Mouse (Mus musculus): ENCODE measurements around the gene Tmem204. TPM values are rescaled to one million over a fixed set of nuclear protein-coding genes. Genes with fewer than 3 reads are reported as not detected.

Gene Tmem204
- polyA plus RNA-seq, 1 experiment from 2014 or later = 11.7 TPM

Other genes starting within 250 kb of the Tmem204 start
- gene Hagh, start 243.4 kb downstream of the Tmem204 start, polyA plus RNA-seq (2014; fragmentation: Nextera tagmentation; extraction: Ambion mirVana) = 23.2 and 24.1 TPM in 2 replicates
- gene Fahd1, start 233.2 kb downstream of the Tmem204 start, polyA plus RNA-seq (2014; fragmentation: Nextera tagmentation; extraction: Ambion mirVana) = 21.7 and 23.0 TPM in 2 replicates
- gene Igfals, start 217.6 kb downstream of the Tmem204 start, polyA plus RNA-seq (2014; fragmentation: Nextera tagmentation; extraction: Ambion mirVana) = 0.14 TPM in 2 replicates
- 61.0 and 63.9 TPM in 2 replicates for gene Nubp2, start 197.2 kb downstream of the Tmem204 start, polyA plus RNA-seq (2014; fragmentation: Nextera tagmentation; extraction: Ambion mirVana)
- 34.8 and 39.8 TPM in 2 replicates for gene Spsb3, start 196.9 kb downstream of the Tmem204 start, polyA plus RNA-seq (2014; fragmentation: Nextera tagmentation; extraction: Ambion mirVana)
- gene Eme2, start 188.5 kb downstream of the Tmem204 start, polyA plus RNA-seq (2014; fragmentation: Nextera tagmentation; extraction: Ambion mirVana) = 15.9 and 18.2 TPM in 2 replicates
- gene Mrps34, start 188.5 kb downstream of the Tmem204 start, polyA plus RNA-seq (2014; fragmentation: Nextera tagmentation; extraction: Ambion mirVana) = 68.6 and 84.7 TPM in 2 replicates
- 49.4 and 52.8 TPM in 2 replicates for gene Nme3, start 187.1 kb downstream of the Tmem204 start, polyA plus RNA-seq (2014; fragmentation: Nextera tagmentation; extraction: Ambion mirVana)
- gene Mapk8ip3, start 146.6 kb downstream of the Tmem204 start, polyA plus RNA-seq (2014; fragmentation: Nextera tagmentation; extraction: Ambion mirVana) = 22.9 and 26.2 TPM in 2 replicates
- 245 and 249 TPM in 2 replicates for gene Jpt2, start 122.9 kb downstream of the Tmem204 start, polyA plus RNA-seq (2014; fragmentation: Nextera tagmentation; extraction: Ambion mirVana)
- 9.7 and 10.1 TPM in 2 replicates for gene Cramp1l, start 67.8 kb downstream of the Tmem204 start, polyA plus RNA-seq (2014; fragmentation: Nextera tagmentation; extraction: Ambion mirVana)
- 18.4 and 22.1 TPM in 2 replicates for gene Ift140, start 67.5 kb downstream of the Tmem204 start, polyA plus RNA-seq (2014; fragmentation: Nextera tagmentation; extraction: Ambion mirVana)
- gene Telo2, start 32.4 kb upstream of the Tmem204 start, polyA plus RNA-seq (2014; fragmentation: Nextera tagmentation; extraction: Ambion mirVana) = 20.6 and 26.7 TPM in 2 replicates
- gene Ptx4, start 37.2 kb upstream of the Tmem204 start, polyA plus RNA-seq (2014; fragmentation: Nextera tagmentation; extraction: Ambion mirVana) = 0.32 and 0.71 TPM in 2 replicates
- gene Clcn7, start 49.8 kb upstream of the Tmem204 start, polyA plus RNA-seq (2014; fragmentation: Nextera tagmentation; extraction: Ambion mirVana) = 19.8 and 21.6 TPM in 2 replicates
- not detected in 2 replicates for gene Ccdc154, start 78.9 kb upstream of the Tmem204 start, polyA plus RNA-seq (2014; fragmentation: Nextera tagmentation; extraction: Ambion mirVana)
- not detected in 2 replicates for gene Gm38655, start 91.9 kb upstream of the Tmem204 start, polyA plus RNA-seq (2014; fragmentation: Nextera tagmentation; extraction: Ambion mirVana)
- 31.8 and 33.1 TPM in 2 replicates for gene BC003965, start 101.0 kb upstream of the Tmem204 start, polyA plus RNA-seq (2014; fragmentation: Nextera tagmentation; extraction: Ambion mirVana)
- 4.3 and 5.0 TPM in 2 replicates for gene Unkl, start 104.8 kb upstream of the Tmem204 start, polyA plus RNA-seq (2014; fragmentation: Nextera tagmentation; extraction: Ambion mirVana)
- gene Gnptg, start 156.5 kb upstream of the Tmem204 start, polyA plus RNA-seq (2014; fragmentation: Nextera tagmentation; extraction: Ambion mirVana) = 32.6 and 32.8 TPM in 2 replicates
- gene Tsr3, start 156.6 kb upstream of the Tmem204 start, polyA plus RNA-seq (2014; fragmentation: Nextera tagmentation; extraction: Ambion mirVana) = 59.8 and 60.6 TPM in 2 replicates
- 0.45 and 0.66 TPM in 2 replicates for gene Baiap3, start 172.8 kb upstream of the Tmem204 start, polyA plus RNA-seq (2014; fragmentation: Nextera tagmentation; extraction: Ambion mirVana)
- gene Ube2i, start 191.0 kb upstream of the Tmem204 start, polyA plus RNA-seq (2014; fragmentation: Nextera tagmentation; extraction: Ambion mirVana) = 866 and 923 TPM in 2 replicates
- not detected in 2 replicates for gene Prss34, start 214.8 kb upstream of the Tmem204 start, polyA plus RNA-seq (2014; fragmentation: Nextera tagmentation; extraction: Ambion mirVana)
- not detected in 2 replicates for gene Prss28, start 225.1 kb upstream of the Tmem204 start, polyA plus RNA-seq (2014; fragmentation: Nextera tagmentation; extraction: Ambion mirVana)
- not detected in 2 replicates for gene Prss29, start 235.1 kb upstream of the Tmem204 start, polyA plus RNA-seq (2014; fragmentation: Nextera tagmentation; extraction: Ambion mirVana)

Data from embryonic facial prominence, embryonic 11.5 days (tissue).